Mouse (Mus musculus) E14TG2a.4 (cell line): ENCODE results near the gene Dbi.

ENCODE experiments used
- CTCF ChIP-seq: conservative IDR thresholded peaks from 2 replicates; pipeline ENCODE4 v1.5.1; 2014; ENCODE audit warnings: low read length
- NANOG ChIP-seq: IDR thresholded peaks from 2 replicates; pipeline ENCODE4 v1.6.1; 2014; ENCODE audit warnings: borderline replicate concordance, low read length, mixed read lengths
- POU5F1 ChIP-seq: IDR thresholded peaks from 2 replicates; pipeline ENCODE4 v1.6.1; 2014; ENCODE audit warnings: low read length, borderline replicate concordance

- TF ChIP-seq CTCF, result no peak
- TF ChIP-seq NANOG, result no peak
- TF ChIP-seq POU5F1, result no peak
These were observed 37.7 kb upstream of the Dbi start for GRCm38 (mm10) chr1:120158474-120159127.
